Mouse (Mus musculus): ENCODE measurements around the gene 1700012B09Rik. TPM values are rescaled to one million over a fixed set of nuclear protein-coding genes. Genes with fewer than 3 reads are reported as not detected.

Gene 1700012B09Rik
- polyA plus RNA-seq, 1 experiment: 0.41 TPM

DNA sequence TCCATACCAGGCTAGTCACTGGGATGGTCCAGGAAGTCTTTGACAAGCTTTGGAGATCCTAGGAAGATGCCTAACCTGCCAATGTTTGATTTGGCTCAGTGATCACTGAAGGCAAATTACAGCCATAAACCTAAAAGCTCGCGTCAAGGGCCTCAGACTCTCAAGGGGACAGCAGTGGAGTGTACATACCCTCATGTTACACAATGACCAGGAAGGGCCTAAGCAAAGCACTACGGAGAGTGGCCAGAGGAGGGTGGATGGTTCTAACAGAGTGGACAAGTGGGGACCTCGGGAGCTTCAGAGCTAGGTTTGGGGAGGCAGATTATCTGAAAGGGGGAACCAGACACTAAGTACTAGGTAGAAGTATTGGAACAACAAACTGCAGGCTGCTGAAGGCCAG is 44.2 kb downstream of the 1700012B09Rik start:
- no peak overlapping the region for H3K27ac ChIP-seq (ENCODE audit: insufficient read depth, low read length)
- WGBS: 88% methylated on average over 4 of the region's 4 CpGs
- DNase-seq: no peak
- no peaks in the 10 kb centered on the region for H3K4me1 ChIP-seq (ENCODE audit: control insufficient read depth, insufficient read depth, low read length)
- no peaks in the 10 kb centered on the region for H3K27me3 ChIP-seq (ENCODE audit: control insufficient read depth, insufficient read depth, low read length)
- no peak for TF ChIP-seq CTCF (IDR thresholded peaks at IDR 0.05; ENCODE audit: borderline replicate concordance, insufficient read depth, low read depth, low read length)
- no peak for TF ChIP-seq POLR2A (IDR thresholded peaks at IDR 0.05; ENCODE audit: borderline replicate concordance, insufficient read depth, low read length)
- H3K4me3 ChIP-seq (replicated peaks; ENCODE audit: insufficient read depth, low read depth, low read length): no peak overlapping the region

DNA sequence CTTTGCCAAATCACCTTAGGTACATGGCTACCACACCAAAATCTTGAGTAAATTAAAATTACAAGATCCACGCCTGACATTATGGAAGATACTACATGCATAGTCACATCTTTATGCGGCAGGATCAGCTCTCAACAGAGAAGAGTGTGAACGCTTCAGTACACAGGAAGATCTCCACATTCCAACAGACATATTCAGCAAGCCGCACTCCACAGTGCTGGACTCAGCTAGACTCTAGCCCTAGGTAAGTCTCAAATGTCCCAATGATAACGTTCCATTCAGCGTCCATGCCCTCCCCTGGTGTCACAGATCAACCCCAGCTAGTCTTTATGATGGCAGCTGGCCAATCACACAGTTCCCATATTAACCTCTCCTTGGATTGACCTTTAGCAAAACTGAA is 44.8 kb downstream of the 1700012B09Rik start:
- H3K4me1 ChIP-seq (ENCODE audit: control insufficient read depth, insufficient read depth, low read length): no peaks in the 10 kb centered on the region
- TF ChIP-seq POLR2A (IDR thresholded peaks at IDR 0.05; ENCODE audit: borderline replicate concordance, insufficient read depth, low read length) (no peak), CTCF (IDR thresholded peaks at IDR 0.05; ENCODE audit: borderline replicate concordance, insufficient read depth, low read depth, low read length) (no peak)
- WGBS: 77% methylated on average over 6 of the region's 6 CpGs
- no peak for DNase-seq
- H3K4me3 ChIP-seq (replicated peaks; ENCODE audit: insufficient read depth, low read depth, low read length): no peak overlapping the region
- H3K27ac ChIP-seq (ENCODE audit: insufficient read depth, low read length): no peak overlapping the region
- no peaks in the 10 kb centered on the region for H3K27me3 ChIP-seq (ENCODE audit: control insufficient read depth, insufficient read depth, low read length)

DNA sequence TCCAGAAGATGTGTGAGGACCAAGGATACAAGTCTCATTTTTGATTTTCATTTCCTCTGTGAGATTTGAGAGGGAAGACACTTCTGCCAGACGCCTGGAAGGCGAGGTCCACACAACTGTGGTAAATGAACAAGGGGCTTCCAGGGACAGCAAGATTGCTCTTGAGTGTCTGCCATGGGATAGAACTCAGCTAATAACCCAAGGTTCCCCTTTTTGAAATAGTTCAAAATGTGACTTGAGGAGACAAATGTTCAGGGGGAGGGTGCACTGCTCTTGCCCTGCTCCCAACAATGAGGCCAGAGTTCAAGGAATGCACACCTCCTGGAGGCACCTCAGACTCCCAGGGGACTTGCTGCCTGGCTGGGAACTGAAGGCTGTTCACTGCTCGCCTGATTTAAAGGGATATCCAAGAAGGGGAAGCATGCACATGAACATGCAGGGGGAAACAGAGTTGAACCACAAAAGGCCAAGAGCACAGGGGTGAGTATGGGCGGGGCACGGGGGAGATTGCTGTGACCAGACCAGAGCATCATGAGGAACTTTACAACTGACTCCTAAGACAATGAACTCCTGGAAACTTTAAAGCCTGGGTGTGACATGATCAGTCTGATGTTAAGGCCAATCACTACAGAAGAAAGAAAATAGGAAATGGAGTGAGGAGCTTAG is 45.9 kb downstream of the 1700012B09Rik start:
- no peak for DNase-seq
- no peaks in the 10 kb centered on the region for H3K27me3 ChIP-seq (ENCODE audit: control insufficient read depth, insufficient read depth, low read length)
- H3K27ac ChIP-seq (ENCODE audit: insufficient read depth, low read length): no peak overlapping the region
- H3K4me1 ChIP-seq (ENCODE audit: control insufficient read depth, insufficient read depth, low read length): no peaks in the 10 kb centered on the region
- TF ChIP-seq POLR2A (IDR thresholded peaks at IDR 0.05; ENCODE audit: borderline replicate concordance, insufficient read depth, low read length) (no peak), CTCF (IDR thresholded peaks at IDR 0.05; ENCODE audit: borderline replicate concordance, insufficient read depth, low read depth, low read length) (no peak)
- no peak overlapping the region for H3K4me3 ChIP-seq (replicated peaks; ENCODE audit: insufficient read depth, low read depth, low read length)
- WGBS: 68% methylated on average over 5 of the region's 5 CpGs

DNA sequence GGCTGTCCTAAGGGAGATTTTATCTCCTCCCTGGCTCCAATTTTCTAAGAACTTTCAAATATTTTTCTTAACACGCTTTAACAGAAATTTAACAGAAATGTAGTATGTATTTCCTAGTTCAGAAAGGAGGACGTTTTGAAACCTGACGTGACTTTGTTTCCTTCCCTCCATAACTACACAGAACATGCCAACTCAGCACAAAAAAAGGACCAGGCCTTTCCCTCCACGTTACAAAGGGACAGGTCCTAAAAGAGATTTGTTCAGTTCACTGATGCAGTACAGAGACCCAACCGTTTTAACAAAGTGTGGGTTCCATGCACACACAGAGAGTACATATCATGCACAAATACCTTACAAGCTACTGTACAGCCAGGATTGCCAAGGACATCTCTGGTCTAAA is 49.2 kb downstream of the 1700012B09Rik start:
- 80% methylated on average over 5 of the region's 5 CpGs for WGBS
- no peaks in the 10 kb centered on the region for H3K27me3 ChIP-seq (ENCODE audit: control insufficient read depth, insufficient read depth, low read length)
- H3K27ac ChIP-seq (ENCODE audit: insufficient read depth, low read length): no peak overlapping the region
- TF ChIP-seq CTCF (IDR thresholded peaks at IDR 0.05; ENCODE audit: borderline replicate concordance, insufficient read depth, low read depth, low read length) (no peak), POLR2A (IDR thresholded peaks at IDR 0.05; ENCODE audit: borderline replicate concordance, insufficient read depth, low read length) (no peak)
- no peaks in the 10 kb centered on the region for H3K4me1 ChIP-seq (ENCODE audit: control insufficient read depth, insufficient read depth, low read length)
- H3K4me3 ChIP-seq (replicated peaks; ENCODE audit: insufficient read depth, low read depth, low read length): no peak overlapping the region
- no peak for DNase-seq

DNA sequence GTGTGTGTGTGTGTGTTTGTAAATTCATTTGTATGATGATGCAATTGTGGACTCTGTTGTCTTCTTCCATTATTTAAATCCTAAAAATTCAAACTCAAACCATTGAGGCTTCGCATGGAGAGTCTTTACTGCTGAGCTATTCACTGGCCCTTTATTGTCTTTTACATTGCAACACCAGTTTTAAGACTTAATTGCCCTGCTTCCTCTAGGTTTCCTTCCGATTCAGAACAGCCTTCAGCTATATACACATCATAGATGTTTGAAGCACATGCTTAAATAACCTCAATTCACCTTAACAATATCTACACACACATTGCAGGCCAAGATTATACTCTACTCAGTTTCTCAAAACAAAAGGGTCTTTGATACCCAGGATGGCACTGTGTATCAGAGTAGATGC is 50.4 kb downstream of the 1700012B09Rik start:
- H3K4me3 ChIP-seq (replicated peaks; ENCODE audit: insufficient read depth, low read depth, low read length): no peak overlapping the region
- H3K4me1 ChIP-seq (ENCODE audit: control insufficient read depth, insufficient read depth, low read length): no peaks in the 10 kb centered on the region

DNA sequence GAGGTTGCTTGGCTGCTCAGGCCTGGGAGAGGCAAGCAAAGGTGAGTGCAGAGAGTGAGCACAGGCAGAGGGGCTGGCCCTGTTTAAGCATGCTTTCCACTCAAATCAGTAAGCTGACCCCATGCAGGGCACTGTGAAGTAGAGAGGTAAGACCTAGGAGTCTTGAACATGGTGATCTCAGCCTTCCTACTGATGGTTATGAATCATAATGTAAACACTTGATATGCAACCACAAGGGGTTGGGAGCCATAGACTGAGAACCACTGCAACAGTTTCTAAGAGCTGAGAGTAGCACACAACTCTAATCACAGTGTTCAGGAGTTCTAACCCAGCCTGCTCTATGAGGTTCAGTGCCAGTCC is 52.5 kb downstream of the 1700012B09Rik start:
- Histone ChIP-seq H3K4me3 (replicated peaks; ENCODE audit: insufficient read depth, low read depth, low read length) (no peak overlapping the region), H3K4me1 (ENCODE audit: control insufficient read depth, insufficient read depth, low read length) (no peaks in the 10 kb centered on the region), H3K27me3 (ENCODE audit: control insufficient read depth, insufficient read depth, low read length) (no peaks in the 10 kb centered on the region), H3K27ac (ENCODE audit: insufficient read depth, low read length) (no peak overlapping the region)
- no peak for DNase-seq
- TF ChIP-seq CTCF (IDR thresholded peaks at IDR 0.05; ENCODE audit: borderline replicate concordance, insufficient read depth, low read depth, low read length): no peak
- TF ChIP-seq POLR2A (IDR thresholded peaks at IDR 0.05; ENCODE audit: borderline replicate concordance, insufficient read depth, low read length): no peak

More for the DNA sequence above, 50.4 kb downstream of the 1700012B09Rik start:
- Histone ChIP-seq H3K27ac (ENCODE audit: insufficient read depth, low read length) (no peak overlapping the region), H3K27me3 (ENCODE audit: control insufficient read depth, insufficient read depth, low read length) (no peaks in the 10 kb centered on the region)
- 69% methylated on average over 2 of the region's 2 CpGs for WGBS
- no peak for TF ChIP-seq POLR2A (IDR thresholded peaks at IDR 0.05; ENCODE audit: borderline replicate concordance, insufficient read depth, low read length)
- TF ChIP-seq CTCF (IDR thresholded peaks at IDR 0.05; ENCODE audit: borderline replicate concordance, insufficient read depth, low read depth, low read length): no peak
- DNase-seq: no peak

DNA sequence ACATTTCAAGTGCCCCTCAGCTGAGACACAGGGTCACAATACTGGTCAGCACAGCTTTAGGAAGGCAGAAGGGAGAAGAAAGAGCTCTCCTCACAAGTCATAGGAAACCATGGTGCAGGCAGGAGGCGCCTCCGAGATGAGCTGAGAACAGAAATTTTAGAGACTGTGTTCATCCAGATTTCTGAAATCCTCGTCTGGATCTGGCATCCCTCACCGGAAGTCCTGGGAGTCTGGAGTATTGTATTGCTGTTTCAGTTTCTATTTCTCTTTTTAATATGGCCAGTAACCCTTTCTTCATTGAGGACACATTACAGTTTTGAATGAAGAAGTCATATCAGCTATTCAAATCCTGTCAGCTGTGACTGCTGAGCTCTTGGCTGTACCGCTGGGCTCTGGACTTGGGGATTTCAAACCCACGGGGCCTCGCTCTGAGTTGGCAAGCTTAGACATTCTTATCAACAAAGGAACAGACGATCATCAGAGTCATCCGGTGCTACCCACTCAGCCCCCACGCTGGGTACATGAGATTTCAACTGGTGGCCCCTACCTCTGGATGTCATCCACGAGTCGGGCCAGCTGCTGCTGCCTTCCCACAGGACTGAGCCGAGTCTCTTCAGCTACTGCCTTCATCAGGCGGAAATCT is 53.0 kb downstream of the 1700012B09Rik start:
- Histone ChIP-seq H3K27ac (ENCODE audit: insufficient read depth, low read length) (no peak overlapping the region), H3K4me3 (replicated peaks; ENCODE audit: insufficient read depth, low read depth, low read length) (no peak overlapping the region)
- WGBS: 7% methylated on average over 14 of the region's 14 CpGs

DNA sequence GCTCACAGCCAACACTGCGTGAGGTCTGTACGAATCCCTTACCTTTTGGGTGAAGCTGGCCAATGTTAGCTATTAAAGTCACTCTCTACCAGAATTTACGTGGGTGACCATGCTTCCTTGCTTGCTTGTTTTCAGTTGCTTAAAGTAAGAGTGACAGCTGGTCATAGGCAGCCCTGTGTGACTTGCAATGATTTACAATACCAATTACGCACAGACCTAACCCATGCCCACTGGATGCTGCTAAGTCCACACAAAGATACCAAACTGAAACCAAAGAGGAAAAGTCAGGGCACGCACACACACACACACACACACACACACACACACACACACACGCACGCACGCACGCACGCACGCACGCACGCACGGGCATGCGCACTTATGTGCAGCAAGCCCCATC is 55.6 kb downstream of the 1700012B09Rik start:
- DNase-seq: no peak
- H3K27me3 ChIP-seq (ENCODE audit: control insufficient read depth, insufficient read depth, low read length): no peaks in the 10 kb centered on the region
- H3K27ac ChIP-seq (ENCODE audit: insufficient read depth, low read length): no peak overlapping the region
- 87% methylated on average over 15 of the region's 15 CpGs for WGBS
- no peak overlapping the region for H3K4me3 ChIP-seq (replicated peaks; ENCODE audit: insufficient read depth, low read depth, low read length)
- no peak for TF ChIP-seq CTCF (IDR thresholded peaks at IDR 0.05; ENCODE audit: borderline replicate concordance, insufficient read depth, low read depth, low read length)
- TF ChIP-seq POLR2A (IDR thresholded peaks at IDR 0.05; ENCODE audit: borderline replicate concordance, insufficient read depth, low read length): no peak
- no peaks in the 10 kb centered on the region for H3K4me1 ChIP-seq (ENCODE audit: control insufficient read depth, insufficient read depth, low read length)

More for the DNA sequence above, 53.0 kb downstream of the 1700012B09Rik start:
- TF ChIP-seq POLR2A (IDR thresholded peaks at IDR 0.05; ENCODE audit: borderline replicate concordance, insufficient read depth, low read length): no peak
- TF ChIP-seq CTCF (IDR thresholded peaks at IDR 0.05; ENCODE audit: borderline replicate concordance, insufficient read depth, low read depth, low read length): no peak
- Histone ChIP-seq H3K27me3 (ENCODE audit: control insufficient read depth, insufficient read depth, low read length) (no peaks in the 10 kb centered on the region), H3K4me1 (ENCODE audit: control insufficient read depth, insufficient read depth, low read length) (no peaks in the 10 kb centered on the region)
- DNase-seq: no peak
